Mouse (Mus musculus) liver, embryonic 15.5 days (tissue): Measurements from ENCODE around the gene Rala. TPM values are rescaled to one million over a fixed set of nuclear protein-coding genes. Genes with fewer than 3 reads are reported as not detected.
A peak's percentile ranks its signal among the peaks of the same experiment; 100 is the strongest.

Experiments used
- ATAC-seq: fragments of 200-750 bp; cut with Nextera tagmentation; 2 replicates; pipeline ENCODE4 v1.8.0; 2017; ENCODE audit warnings: moderate number of reproducible peaks, mild to moderate bottlenecking, moderate library complexity; ENCODE audit not compliant: insufficient read depth
- H3K27ac ChIP-seq: fragments of 300-500 bp; sonication (generic); replicated peaks from 2 replicates; pipeline ENCODE4 v1.5.1; 2015; ENCODE audit warnings: mild to moderate bottlenecking, inconsistent platforms
- H3K27me3 ChIP-seq: fragments of 300-500 bp; sonication (generic); 2 replicates; pipeline ENCODE4 v1.6.1; 2015; ENCODE audit warnings: mild to moderate bottlenecking, inconsistent platforms
- H3K36me3 ChIP-seq: fragments of 300-500 bp; sonication (generic); replicated peaks from 2 replicates; pipeline ENCODE4 v1.6.1; 2015; ENCODE audit warnings: moderate library complexity, mild to moderate bottlenecking, inconsistent platforms
- H3K4me1 ChIP-seq: fragments of 300-500 bp; sonication (generic); replicated peaks from 2 replicates; pipeline ENCODE4 v1.6.1; 2015; ENCODE audit warnings: inconsistent platforms
- H3K4me2 ChIP-seq: fragments of 300-500 bp; sonication (generic); 2 replicates; pipeline ENCODE4 v1.6.1; 2015; ENCODE audit warnings: moderate library complexity, mild to moderate bottlenecking, inconsistent platforms
- H3K4me3 ChIP-seq: fragments of 300-500 bp; sonication (generic); replicated peaks from 2 replicates; pipeline ENCODE4 v1.5.1; 2015; ENCODE audit warnings: mild to moderate bottlenecking, inconsistent platforms
- H3K9ac ChIP-seq: fragments of 300-500 bp; sonication (generic); 2 replicates; pipeline ENCODE4 v1.6.1; 2015; ENCODE audit warnings: moderate library complexity, mild to moderate bottlenecking, inconsistent platforms
- H3K9me3 ChIP-seq: fragments of 300-500 bp; sonication (generic); replicated peaks from 2 replicates; pipeline ENCODE4 v1.6.1; 2016; ENCODE audit warnings: inconsistent platforms
- WGBS: fragments of 180-500 bp; shearing (Covaris S2); methylation state at CpG from one replicate; pipeline ENCODE4 v1.1.7; 2015; ENCODE audit warnings: mixed read lengths; ENCODE audit not compliant: insufficient replicate concordance; 5-methylcytosine and 5-hydroxymethylcytosine counted together
- polyA plus RNA-seq: library from polyadenylated mRNA; unstranded; fragments of >200 nt; fragmentation: Nextera tagmentation; extraction: Ambion mirVana; gene quantifications from 2 replicates; pipeline ENCODE4 v1.2.1, GENCODE M21; 2015

Rala gene
- polyA plus RNA-seq, 1 experiment from 2014 or later: 18.2 TPM

GRCm38 (mm10) chr13:17879061-17879460 lies 65.0 kb downstream of the Rala start:
- Histone ChIP-seq H3K4me2 (no peak overlapping the region), H3K27me3 (no peaks in the 10 kb centered on the region), H3K9me3 (no peaks in the 10 kb centered on the region), H3K4me3 (no peak overlapping the region), H3K9ac (no peak overlapping the region), H3K27ac (no peak overlapping the region), H3K36me3 (no peaks in the 10 kb centered on the region), H3K4me1 (no peaks in the 10 kb centered on the region)
- ATAC-seq: no peak

GRCm38 (mm10) chr13:17866741-17867140 lies 77.3 kb downstream of the Rala start:
- WGBS: 74% methylated on average over 2 of the region's 2 CpGs
- H3K27me3 ChIP-seq: no peaks in the 10 kb centered on the region
- no peak overlapping the region for H3K27ac ChIP-seq
- no peak overlapping the region for H3K4me2 ChIP-seq
- no peaks in the 10 kb centered on the region for H3K36me3 ChIP-seq
- no peak overlapping the region for H3K9ac ChIP-seq
- ATAC-seq: no peak
- no peaks in the 10 kb centered on the region for H3K4me1 ChIP-seq
- H3K9me3 ChIP-seq: no peaks in the 10 kb centered on the region
- no peak overlapping the region for H3K4me3 ChIP-seq

- Histone ChIP-seq H3K27ac (no peak overlapping the region), H3K36me3 (no peaks in the 10 kb centered on the region), H3K4me3 (no peak overlapping the region), H3K27me3 (no peaks in the 10 kb centered on the region), H3K4me2 (no peak overlapping the region), H3K9me3 (no peaks in the 10 kb centered on the region), H3K4me1 (no peaks in the 10 kb centered on the region), H3K9ac (no peak overlapping the region)
- no peak for ATAC-seq
- WGBS: 57% methylated on average over 6 of the region's 6 CpGs
Measured at GRCm38 (mm10) chr13:17860536-17860935, 83.5 kb downstream of the Rala start.

DNA sequence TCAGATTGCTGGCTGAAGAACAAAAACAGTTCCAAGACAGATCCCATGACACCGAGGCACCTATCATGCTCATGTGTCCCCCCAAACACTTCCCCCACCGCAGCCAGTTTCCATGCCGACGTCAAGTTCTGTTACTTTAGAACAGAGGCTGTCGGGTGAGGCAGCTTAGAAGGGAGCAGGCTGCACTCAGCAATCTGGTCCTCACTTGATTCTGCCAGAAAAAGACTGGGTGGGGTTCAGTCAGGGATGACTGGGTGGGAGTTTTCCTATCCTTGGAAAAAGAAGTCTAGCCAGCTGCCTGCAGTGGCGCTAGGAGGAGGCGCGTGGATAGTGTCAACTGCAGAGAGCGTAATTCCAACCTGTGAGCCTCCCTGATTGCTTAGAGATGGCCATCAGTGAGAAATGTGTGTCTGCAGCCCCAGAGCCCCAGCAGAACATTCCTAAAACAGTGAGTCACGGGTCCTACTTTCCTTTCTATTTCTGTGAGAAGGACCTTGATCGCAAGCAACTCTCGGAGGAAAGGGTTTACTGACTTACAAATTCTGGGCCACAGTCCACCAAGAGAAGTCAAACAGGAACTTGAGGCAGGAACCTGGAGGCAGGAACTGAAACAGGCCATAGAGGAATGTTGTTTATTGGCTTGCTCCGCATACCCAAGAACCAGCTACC lies 84.5 kb downstream of the Rala start:
- no peaks in the 10 kb centered on the region for H3K27me3 ChIP-seq
- H3K9me3 ChIP-seq: no peaks in the 10 kb centered on the region
- no peak overlapping the region for H3K4me3 ChIP-seq
- H3K4me2 ChIP-seq: no peak overlapping the region
- no peaks in the 10 kb centered on the region for H3K36me3 ChIP-seq
- ATAC-seq: no peak
- 73% methylated on average over 13 of the region's 13 CpGs for WGBS
- H3K27ac ChIP-seq: no peak overlapping the region
- H3K9ac ChIP-seq: no peak overlapping the region
- no peaks in the 10 kb centered on the region for H3K4me1 ChIP-seq

DNA sequence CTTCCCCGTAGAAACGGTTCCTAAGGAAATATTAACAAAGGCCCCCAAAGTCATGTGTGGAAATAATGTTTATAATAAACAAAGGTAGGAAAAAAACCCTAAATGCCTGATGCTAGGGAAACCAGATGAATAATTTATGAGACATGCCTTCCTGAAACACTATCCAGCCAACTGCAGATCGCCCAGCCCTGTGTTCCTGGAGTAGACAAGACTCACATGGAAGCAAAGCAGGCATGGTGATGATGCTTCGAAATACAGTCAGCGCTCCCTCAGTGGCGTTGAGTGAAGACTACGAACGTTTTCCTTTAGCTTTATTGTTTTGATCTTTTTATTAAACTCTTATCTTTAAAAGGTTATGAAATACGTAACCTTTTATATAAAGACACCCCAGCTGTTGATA lies 87.0 kb downstream of the Rala start:
- Histone ChIP-seq H3K9ac (no peak overlapping the region), H3K4me3 (no peak overlapping the region), H3K4me1 (no peaks in the 10 kb centered on the region), H3K27ac (no peak overlapping the region), H3K27me3 (no peaks in the 10 kb centered on the region), H3K9me3 (no peaks in the 10 kb centered on the region), H3K36me3 (no peaks in the 10 kb centered on the region), H3K4me2 (no peak overlapping the region)
- ATAC-seq: no peak
- 59% methylated on average over 9 of the region's 9 CpGs for WGBS

DNA sequence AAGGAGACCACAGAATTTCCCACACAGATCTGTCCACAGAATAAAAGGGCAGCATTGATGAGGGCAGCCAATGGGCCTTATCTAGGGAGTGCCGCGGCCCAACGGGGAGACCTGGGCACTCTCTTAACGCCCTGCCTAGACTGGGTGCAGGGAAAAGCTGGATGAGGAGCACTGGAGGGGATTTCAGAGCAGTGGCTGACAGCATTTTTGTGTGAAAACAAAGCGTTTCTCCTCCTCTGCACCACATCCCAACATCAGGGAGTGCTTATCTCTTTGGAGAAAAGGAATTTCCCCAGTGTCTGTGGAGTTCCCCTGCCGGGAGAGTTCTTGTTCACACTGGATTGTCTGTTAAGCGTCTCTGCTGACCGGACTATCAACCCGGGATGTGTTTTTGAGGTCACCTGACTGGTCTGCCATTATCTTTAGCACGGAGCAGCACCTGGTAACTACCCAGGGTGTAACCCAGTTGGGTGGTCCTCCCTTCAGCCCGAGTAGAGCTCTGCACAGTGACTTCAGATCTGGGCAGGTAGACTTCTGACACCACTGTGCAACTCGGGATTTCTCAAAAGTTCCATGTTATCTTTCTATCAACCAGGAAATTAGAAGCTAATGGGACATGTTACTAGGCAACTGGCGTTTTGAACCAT lies 88.4 kb downstream of the Rala start:
- Histone ChIP-seq H3K27ac (no peak overlapping the region), H3K9me3 (no peaks in the 10 kb centered on the region), H3K9ac (no peak overlapping the region), H3K27me3 (no peaks in the 10 kb centered on the region), H3K4me1 (no peaks in the 10 kb centered on the region), H3K4me2 (0 out of 2 replicates have a peak overlapping the region, but pooled peaks have one; percentile 3), H3K4me3 (no peak overlapping the region), H3K36me3 (no peaks in the 10 kb centered on the region)
- ATAC-seq: no peak
- WGBS: 12% methylated on average over 13 of the region's 13 CpGs

DNA sequence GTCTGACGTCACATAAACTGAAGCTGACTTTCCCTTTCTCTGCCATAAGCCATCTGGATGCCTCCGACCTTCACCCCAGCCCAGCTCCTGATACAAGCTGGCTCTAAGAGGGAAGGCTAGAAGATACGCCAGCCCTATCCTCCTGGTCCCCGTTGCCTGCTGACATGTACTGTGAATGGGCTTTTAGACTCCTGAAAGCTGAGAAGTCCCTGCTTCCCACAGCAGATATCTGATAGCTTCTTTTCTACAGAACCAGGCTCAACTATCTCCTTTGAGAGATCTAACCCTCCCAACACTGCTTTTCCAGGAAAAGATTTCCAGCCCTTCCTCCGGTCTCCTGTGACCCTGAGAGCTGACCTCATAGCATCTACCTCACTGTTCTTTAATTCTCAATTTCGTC lies 89.3 kb downstream of the Rala start:
- H3K4me1 ChIP-seq: no peaks in the 10 kb centered on the region
- no peak overlapping the region for H3K4me3 ChIP-seq
- WGBS: 44% methylated on average over 6 of the region's 6 CpGs
- no peaks in the 10 kb centered on the region for H3K9me3 ChIP-seq
- H3K36me3 ChIP-seq: no peaks in the 10 kb centered on the region
- ATAC-seq: no peak
- H3K27me3 ChIP-seq: no peaks in the 10 kb centered on the region
- H3K4me2 ChIP-seq: no peak overlapping the region
- H3K27ac ChIP-seq: no peak overlapping the region
- H3K9ac ChIP-seq: no peak overlapping the region

DNA sequence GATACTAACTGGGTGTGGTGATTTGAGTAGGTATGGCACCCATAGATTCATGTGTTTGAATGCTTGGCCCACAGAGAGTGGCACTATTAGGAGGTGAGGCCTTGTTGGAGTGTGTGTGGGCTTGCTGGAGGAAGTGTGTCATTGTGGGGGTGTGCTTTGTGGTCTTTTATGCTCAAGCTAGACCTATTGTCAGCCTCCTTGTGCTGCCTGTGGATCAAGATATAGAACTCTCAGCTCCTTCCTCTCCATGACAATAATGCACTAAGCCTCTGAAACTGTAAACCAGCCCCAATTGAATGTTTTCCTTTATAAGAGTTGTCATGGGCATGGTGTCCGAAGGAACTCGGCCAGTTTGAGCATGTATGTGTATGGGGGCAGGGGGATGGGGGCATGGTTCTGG lies 100.7 kb downstream of the Rala start:
- no peak for ATAC-seq
- Histone ChIP-seq H3K4me2 (no peak overlapping the region), H3K36me3 (no peaks in the 10 kb centered on the region), H3K9ac (no peak overlapping the region), H3K4me3 (no peak overlapping the region), H3K27me3 (no peaks in the 10 kb centered on the region), H3K27ac (no peak overlapping the region), H3K9me3 (no peaks in the 10 kb centered on the region), H3K4me1 (no peaks in the 10 kb centered on the region)
- WGBS: 52% methylated on average over 2 of the region's 2 CpGs

DNA sequence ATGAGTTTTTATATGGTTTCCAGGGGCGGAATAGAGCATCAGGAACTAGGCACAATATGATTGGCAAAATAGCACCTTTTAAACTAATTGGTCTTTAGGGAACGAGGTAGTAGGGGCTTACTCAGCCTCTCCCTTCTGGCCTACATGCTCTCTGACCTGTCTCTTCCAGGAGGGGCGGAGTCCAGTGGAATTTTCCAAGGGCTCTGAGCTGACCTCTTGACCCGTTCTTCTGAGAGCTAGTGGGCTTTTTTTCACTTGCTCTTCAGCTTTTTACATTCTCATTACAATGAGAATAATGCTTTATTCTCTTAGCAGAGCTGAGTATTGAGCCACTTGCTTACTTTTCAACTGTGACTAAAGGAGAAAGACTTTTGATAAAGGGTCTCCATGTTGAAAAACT lies 101.3 kb downstream of the Rala start:
- H3K9ac ChIP-seq: no peak overlapping the region
- H3K27ac ChIP-seq: no peak overlapping the region
- no peaks in the 10 kb centered on the region for H3K27me3 ChIP-seq
- H3K4me1 ChIP-seq: no peaks in the 10 kb centered on the region; the same call in 1 of the 2 replicates
- no peaks in the 10 kb centered on the region for H3K9me3 ChIP-seq
- 60% methylated on average over 4 of the region's 4 CpGs for WGBS
- H3K36me3 ChIP-seq: no peaks in the 10 kb centered on the region
- no peak overlapping the region for H3K4me3 ChIP-seq
- no peak for ATAC-seq
- H3K4me2 ChIP-seq: no peak overlapping the region

GRCm38 (mm10) chr13:17839137-17839536 lies 104.9 kb downstream of the Rala start:
- Histone ChIP-seq H3K27me3 (no peaks in the 10 kb centered on the region), H3K4me3 (no peak overlapping the region), H3K4me1 (no peaks in the 10 kb centered on the region; the same call in 1 of the 2 replicates), H3K9ac (no peak overlapping the region), H3K9me3 (no peaks in the 10 kb centered on the region), H3K36me3 (no peaks in the 10 kb centered on the region), H3K27ac (no peak overlapping the region), H3K4me2 (no peak overlapping the region)
- 66% methylated on average over 5 of the region's 5 CpGs for WGBS
- no peak for ATAC-seq

- Histone ChIP-seq H3K4me3 (no peak overlapping the region), H3K9me3 (no peaks in the 10 kb centered on the region), H3K27me3 (no peaks in the 10 kb centered on the region), H3K9ac (no peak overlapping the region), H3K4me2 (no peak overlapping the region), H3K27ac (no peak overlapping the region), H3K4me1 (no peaks in the 10 kb centered on the region; the same call in 1 of the 2 replicates), H3K36me3 (no peaks in the 10 kb centered on the region)
- ATAC-seq: no peak
- WGBS: 29% methylated on average over 4 of the region's 4 CpGs
Measured at GRCm38 (mm10) chr13:17838484-17838851, 105.6 kb downstream of the Rala start.
